Mouse (Mus musculus) ES-Bruce4 (cell line): ENCODE data around the gene Mga.
A peak's percentile ranks its signal among the peaks of the same experiment; 100 is the strongest.

Experiments used
- CTCF ChIP-seq: IDR thresholded peaks from one replicate; pipeline ENCODE4 v1.8.1; 2011; ENCODE audit warnings: low read depth, low read length
- POLR2A ChIP-seq: IDR thresholded peaks from one replicate; pipeline ENCODE4 v1.8.1; 2011; ENCODE audit warnings: low read length; ENCODE audit not compliant: insufficient read depth

GRCm38 (mm10) chr2:119897090-119897732 lies at the start of gene Mga:
- no peak for TF ChIP-seq CTCF
- TF ChIP-seq POLR2A = peak; percentile 6
